Mouse (Mus musculus): ENCODE results near the gene Kmt5c.

Gene Kmt5c

DNA sequence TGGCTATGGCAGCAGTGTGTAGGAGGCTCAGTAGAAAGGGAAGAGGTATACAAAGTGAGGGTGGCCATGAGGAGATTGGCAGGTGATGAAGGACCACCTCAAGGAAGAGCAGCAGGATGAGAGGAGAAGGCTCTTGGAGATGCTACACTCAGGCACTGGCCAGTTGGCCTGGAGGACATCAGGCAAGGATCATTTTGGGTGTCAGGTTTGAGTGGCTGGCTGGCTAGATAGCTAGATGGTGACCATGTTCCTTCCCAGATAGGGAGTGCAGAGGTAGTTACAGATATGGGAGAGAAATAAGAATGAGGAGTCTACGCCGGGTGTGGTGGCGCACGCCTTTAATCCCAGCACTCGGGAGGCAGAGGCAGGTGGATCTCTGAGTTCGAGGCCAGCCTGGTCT lies 5.0 kb downstream of the Kmt5c start:
- in situ Hi-C loops (cut with MboI, MseI) = loop anchor here in 1 of 2 experiments (10.0 kb wide), 1 partner anchor 300 kb away; the partner anchor contains the start of gene Rdh13

DNA sequence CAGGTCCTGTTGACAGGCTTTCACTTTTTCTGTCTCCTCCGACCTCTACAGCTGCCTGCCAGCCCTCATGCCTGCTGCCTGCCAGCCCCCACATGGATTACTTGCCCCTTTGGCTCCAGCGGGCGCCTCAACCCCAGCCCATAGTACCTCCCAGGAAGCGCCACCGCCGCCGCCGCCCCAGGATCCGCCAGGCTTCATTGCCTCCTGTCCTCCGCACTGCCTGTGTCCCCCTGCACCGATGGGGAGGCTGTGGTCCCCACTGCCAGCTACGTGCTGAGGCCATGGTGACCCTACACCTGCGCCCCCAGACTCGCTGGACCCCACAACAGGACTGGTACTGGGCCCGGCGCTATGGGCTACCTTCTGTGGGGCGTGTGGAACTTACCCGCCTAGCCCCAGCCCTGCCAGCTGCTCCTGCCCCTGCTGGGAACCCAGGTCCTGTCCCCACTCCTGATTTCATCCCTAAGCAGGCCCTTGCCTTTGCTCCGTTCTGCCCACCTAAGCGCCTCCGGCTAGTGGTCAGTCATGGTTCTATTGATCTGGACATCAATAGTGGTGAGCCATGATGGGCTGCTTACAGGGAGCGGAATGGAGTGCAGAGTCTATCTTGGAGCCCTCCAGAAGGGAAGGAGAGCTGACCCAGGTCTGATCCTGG lies 6.5 kb downstream of the Kmt5c start:
- in situ Hi-C loops (cut with MboI, MseI) = loop anchor here in 1 of 2 experiments (10.0 kb wide), 1 partner anchor 302 kb away; the partner anchor contains the start of gene Rdh13

DNA sequence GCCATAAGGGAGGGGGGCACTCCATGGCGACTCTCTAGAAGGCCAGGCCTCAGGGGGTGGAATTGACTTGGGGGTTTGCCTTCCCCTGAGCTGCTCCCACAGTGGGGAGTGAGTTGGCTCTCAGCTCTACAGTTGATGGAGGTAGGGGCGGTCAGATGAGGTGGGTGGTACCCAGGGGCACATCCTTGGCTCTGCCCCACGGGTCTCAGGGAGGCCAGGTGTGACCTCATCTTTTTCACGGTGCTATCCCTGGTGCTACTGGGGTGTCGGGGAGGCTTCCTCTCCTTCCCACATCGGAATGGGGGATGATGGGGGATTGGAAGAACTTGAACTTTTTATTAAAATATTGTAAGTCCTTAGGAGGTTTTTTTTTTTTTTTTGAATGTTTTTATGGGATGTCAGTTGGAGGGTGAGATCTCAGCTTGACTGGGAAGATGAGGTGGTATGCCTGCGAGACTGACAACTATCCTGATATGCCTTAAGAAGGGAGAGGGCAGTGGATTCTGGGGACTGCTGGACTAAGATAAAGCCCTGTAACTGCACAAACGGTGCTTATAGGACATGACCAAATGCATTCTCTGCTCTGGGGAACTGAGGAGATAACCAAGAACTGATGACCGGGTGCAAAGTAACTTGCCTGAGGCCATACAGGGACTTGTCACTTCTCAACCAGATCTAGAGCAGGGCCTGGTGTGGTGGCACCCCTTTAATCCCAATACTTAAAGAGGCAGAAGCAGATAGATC lies 7.4 kb downstream of the Kmt5c start:
- in situ Hi-C loops (cut with MboI, MseI) = loop anchor here in 1 of 2 experiments (10.0 kb wide), 1 partner anchor 303 kb away; the partner anchor contains the start of gene Rdh13

DNA sequence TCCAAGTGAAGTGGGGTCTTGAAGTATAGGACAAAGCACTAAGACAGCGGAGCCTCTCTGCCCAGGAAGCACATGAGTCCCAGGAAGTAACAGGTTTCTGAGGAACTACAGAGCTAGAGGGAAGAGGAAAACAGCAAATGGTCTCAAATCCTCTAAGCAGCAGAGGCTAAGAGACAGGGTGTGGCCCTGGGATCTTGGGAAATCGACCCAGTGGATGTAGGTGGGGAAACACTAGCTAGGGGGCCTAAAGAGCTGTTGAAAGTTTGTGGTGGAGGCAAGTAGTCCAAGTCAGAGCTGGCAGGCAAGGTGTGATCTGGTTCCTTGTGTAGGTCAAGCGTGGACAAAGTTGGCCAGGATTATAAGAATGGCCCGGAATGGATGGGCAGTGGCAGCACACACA lies 8.4 kb downstream of the Kmt5c start:
- in situ Hi-C loops (cut with MboI, MseI) = loop anchor here in 1 of 2 experiments (10.0 kb wide), 1 partner anchor 304 kb away; the partner anchor contains the start of gene Rdh13

DNA sequence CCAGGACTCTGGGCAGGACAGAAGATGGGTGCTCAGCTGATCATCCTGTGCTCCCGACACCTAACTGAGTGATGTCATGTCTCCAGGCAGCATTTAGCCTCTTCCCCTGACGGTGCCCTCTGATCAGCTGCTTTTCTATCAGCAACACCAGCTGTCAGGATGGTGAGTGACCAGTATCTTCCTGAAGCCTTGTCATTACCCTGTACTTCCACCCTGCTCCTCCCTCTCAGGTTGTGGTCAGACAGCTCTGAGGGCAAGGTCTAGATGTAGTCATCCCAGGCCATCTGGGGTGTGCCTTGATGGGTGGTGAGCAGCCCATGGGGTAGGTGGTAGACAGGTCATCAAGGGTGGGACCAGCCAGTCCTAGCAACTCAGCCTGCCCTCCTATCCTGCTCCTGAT lies 9.3 kb downstream of the Kmt5c start:
- in situ Hi-C loops (cut with MboI, MseI) = loop anchor here in 1 of 2 experiments (10.0 kb wide), 1 partner anchor 304 kb away; the partner anchor contains the start of gene Rdh13

DNA sequence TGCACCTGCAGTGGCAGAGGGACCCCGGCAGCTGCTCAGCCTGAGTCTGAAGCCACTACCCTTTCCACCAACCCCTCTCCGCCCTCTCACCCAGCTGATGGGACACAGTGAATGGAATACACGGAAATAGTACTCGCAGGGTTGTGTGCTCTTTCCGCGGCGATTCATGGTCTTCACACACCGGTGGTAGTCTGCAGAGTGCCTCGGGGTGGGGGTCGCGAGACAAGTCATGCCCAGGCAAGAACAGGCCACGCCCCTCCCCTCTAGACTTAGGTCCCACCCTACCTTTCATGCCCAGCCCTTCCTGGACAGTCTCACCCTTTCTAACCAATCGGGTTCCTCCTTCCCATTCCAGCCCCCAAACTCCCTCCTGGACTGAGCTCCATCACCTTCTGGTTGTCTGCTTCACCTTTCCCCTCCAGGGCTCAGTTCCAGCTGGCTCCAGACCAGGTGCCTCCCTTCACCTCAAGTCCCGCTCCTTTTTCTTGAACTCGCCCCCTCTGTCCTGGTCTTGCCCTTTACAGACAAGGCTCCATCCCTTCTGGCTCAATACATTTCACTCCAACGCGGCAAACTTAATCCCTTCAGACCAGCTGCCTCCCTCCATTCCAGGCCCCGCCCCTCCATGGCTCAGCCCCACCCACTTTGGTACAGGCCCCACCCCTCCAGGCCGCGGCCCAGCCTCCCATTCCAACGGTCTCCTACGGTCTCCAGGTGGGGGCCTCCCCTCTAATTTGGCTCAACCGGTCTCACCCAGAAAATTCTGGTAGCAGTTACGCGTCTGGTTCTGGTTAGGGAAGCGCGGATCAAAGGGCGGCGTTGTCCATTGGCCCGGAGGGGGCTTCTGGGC lies 12.3 kb downstream of the Kmt5c start:
- in situ Hi-C loops (cut with MboI, MseI) = no loop called here

DNA sequence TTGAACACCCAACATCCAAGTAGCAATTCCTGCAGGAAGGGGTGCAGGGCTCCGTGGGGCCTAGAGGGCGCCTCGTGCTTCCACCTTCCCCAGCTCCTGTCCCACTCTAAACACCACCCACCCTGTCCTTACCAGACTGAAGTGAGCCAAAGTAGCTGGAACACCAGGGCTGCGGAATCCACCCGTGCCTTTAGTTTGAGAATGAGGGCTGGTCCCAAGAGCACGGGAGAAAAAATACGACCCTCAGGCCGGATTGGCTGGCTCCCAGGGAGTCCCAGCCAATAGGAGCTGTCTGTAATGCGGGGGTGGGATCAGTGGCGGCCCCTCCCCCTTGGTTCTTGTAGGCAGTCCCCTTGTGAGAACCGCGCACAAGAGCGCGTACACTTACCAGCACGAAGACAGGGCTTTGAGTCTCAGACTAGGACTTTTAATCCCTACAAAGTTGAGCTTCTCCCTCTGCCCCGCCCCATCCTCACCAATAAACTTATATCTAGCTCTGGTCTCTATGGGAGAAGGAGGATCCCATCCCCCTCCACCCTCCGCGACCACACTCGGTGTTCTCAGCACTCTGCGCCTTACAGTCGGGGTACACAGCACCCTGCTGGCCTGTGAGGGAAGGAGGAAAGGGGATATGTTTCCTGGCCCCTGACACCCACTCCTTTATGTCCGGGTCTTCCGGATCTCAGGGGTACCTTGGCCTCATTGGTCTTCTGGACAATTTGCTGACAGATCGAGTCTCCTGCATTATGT lies 13.1 kb downstream of the Kmt5c start, which contains the start of gene Cox6b2:
Gene Cox6b2 (minus strand): TSS at position 274 of the 750 bp plus-strand sequence.
- in situ Hi-C loops (cut with MboI, MseI) = no loop called here

DNA sequence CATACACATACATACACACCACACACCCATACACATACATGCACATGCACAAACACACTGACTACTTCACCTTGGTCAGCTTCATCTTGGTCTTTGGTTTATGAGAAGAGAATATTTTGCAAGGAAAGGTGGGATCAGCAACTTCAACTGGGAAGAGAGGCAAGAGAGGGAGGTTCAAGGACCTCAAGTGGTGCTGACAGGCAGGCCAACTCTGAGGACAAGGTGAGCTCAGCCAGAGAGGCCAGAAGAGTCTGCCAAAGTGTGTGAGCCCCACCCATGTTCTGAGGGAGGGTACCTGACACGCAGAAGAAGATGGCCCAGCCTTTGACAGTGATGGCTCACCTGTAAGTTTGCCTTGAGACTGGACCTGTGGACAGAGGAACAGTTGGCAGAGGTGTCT lies 19.8 kb downstream of the Kmt5c start:
- in situ Hi-C loops (cut with MboI, MseI) = no loop called here

DNA sequence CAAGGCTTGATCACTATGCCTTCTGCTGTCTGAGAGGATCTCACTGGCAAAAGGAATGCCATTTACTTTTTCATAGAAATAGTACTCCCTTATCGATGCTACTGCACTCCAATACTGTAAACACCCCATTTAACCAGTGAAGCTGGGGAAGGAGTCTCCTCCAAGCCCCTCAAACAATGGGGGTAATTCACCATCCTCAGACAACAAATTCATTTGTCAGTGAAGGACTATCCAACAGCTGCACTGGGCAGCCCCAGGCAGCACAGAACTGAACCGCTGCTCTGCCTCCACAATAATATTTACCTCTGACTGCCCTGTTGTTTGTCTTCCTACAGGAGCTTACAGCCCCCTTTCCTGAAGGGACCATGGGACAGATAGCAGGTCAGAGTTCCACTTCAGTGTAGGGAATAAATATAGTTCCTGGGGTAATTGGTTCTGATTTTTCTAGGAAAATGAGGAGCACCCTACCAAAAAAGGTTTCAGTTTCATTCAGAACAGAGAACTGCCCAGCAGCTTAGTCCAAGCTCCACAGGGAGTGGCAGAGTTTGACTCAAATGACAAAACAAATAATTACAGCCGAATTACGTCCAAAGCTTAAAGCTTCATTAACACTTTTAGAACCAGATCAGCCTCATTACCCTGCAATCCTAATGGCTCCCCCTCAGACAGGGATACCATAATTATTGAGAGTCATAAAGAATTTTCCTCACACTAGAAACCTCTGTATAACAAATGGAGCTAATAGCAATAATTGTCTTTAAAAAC lies 25.2 kb downstream of the Kmt5c start:
- in situ Hi-C loops (cut with MboI, MseI) = no loop called here

DNA sequence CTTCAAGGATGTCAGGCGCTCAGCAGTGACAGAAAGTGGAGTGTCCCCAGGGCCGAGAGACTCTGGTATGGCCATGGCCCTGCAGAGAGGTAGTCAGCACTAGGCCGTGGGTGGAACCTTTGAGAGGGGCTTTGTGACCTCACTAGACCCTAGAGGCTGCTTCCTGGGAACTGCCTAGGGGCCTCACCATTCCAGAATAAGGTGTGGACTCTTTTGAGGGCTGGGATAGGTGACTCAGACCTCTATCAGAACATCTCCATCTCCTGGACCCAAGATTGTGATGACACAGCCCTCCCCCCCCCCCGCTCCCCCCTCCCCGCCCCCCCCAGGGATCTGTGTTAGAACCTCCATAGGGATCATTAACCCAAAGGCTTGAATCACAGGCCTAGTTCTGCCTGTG lies 31.3 kb downstream of the Kmt5c start, which contains the start of gene Fam71e2:
Gene Fam71e2 (minus strand): TSS at position 101 of the 400 bp plus-strand sequence.
- in situ Hi-C loops (cut with MboI, MseI) = no loop called here

DNA sequence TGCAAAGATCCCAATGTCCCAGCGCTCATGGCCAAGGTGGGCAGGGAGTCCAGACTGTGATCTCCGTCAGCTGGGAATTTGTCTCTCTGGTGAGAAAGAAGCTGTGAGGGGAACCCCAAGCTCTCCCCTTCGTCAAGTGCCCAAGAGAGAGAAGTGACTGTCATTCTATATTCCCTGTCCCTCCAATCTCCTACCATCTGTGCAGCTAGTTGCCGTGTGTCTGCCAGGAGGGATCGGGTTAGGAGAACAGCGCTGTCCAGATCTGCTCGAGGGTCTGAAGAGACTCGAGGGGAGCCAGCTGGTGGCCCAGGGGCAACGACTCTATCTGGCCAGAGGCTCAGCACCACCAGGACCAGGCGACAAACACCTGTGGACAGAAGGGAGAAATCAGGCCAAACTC lies 36.2 kb downstream of the Kmt5c start:
- in situ Hi-C loops (cut with MboI, MseI) = no loop called here

DNA sequence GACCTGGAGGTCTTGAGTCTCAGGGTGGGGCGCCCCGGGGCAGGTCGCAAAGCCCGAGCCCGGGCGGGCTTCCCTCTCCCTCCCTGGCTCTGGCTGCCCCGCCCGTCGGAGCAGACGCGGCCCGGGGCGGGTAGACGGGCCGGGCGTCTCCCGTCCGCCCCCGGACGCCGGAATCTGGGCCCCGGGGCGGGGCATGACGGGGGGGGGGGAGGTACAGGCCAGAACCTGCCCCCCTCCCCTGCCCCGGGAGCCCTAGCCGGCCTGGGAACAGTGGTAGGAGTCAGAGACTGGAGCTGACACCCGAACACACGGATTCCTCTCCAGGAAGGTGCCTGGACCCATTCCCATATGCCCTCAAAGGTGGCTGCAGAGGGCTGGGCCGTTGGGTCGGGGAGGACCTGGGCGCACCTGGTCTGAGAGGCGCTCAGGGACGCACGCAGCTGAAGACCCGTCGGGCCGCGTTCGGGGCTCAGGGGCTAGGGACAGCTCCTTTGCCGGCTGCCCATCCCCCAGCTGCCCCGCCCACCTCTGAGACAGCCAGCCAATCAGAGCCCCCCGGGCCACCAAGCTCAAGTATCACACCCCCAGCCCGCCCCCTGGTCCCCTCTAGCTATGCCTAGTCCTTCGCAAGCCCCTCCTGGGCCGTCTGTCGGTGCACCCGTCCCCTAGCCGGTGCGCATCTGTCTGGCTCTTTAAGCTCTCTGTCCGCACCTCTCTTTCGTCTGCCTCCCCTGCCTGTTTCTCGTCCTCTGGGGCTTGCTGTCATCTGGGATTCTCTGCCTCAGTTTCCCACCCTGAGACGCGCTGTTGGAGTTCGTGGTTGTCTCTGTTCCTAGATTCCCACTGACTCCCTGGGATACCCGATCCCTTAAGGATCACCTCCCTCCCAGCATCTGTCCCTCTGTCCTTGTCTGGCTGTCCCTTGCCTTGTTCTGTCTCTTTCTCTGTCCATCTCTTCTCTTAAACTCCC lies 37.2 kb downstream of the Kmt5c start:
- in situ Hi-C loops (cut with MboI, MseI) = no loop called here

DNA sequence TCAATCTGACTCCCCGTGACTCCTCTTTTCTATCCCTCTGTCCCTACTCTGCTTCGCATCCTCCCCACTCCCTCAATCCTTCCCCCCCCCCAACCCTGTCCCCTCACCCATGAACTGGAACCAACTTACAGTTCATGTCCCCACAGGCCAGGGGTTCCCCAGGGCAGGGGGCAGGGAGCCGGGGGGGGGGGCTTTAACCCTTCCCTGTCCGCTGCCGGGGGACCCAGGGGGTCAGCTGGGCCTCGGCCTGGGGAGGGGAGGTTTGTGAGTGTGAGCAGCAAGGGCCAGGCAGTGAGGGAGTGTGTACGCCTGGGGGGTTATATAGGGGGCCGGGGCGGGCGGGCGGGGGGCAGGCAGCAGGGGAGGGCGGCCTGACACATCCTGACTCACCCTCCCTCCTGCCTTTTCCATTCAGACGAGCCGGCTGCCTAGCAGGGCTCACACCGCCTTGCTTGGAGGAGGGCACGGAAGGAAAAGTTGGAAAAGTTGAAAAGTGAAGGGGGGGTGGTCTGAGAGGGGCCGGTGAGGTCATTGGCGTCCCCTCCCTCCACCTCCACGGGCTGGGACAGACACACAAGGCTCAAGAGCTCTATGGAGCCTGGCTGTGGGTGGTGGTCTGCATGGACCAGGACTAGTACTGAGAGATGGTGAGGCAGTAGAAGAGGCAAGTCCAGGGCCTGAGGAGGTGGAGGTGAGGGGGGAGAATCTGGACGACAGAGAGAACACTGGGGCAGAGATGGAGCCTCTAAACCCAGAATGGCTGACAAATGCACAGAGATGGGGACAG lies 38.1 kb downstream of the Kmt5c start:
- in situ Hi-C loops (cut with MboI, MseI) = no loop called here

DNA sequence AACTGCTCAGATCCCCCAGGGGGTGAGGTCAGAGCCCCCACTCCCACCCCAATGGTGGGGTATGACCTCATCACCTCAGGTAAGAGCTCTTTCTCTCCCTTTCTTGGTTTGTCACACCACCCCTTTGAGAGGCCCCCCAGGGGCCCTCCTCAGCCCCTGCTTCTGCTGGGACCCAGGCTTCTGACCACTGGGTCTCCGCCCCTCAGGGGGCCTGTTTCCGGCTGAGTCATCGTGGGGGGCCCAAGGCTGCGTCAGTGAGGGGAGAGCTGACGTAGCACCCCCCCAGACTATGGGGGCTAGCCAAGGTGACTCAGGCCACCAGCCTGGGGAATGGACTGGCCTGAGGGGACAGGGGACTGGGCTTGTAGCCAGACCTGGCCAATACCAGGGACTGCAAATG lies 40.0 kb downstream of the Kmt5c start:
- in situ Hi-C loops (cut with MboI, MseI) = no loop called here

DNA sequence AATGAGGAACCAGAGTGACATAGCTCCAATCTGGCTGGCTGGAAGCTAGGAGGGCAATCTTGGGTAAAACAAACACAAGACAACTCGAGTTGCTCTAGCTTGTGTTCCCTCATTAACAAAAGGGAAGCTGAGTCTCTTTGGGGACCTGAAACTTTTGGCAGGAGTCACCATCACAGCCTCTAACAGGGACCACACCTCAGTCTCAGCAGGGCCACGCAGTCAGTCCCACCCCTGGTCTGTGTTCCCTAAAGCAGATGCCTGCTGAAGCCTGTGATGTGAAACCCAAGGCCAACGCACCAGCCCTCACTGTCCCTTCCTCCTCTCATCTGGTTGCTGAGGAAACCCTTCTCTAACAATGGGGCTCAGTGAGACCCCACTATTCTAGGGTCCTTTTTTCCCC lies 42.2 kb downstream of the Kmt5c start:
- in situ Hi-C loops (cut with MboI, MseI) = no loop called here

DNA sequence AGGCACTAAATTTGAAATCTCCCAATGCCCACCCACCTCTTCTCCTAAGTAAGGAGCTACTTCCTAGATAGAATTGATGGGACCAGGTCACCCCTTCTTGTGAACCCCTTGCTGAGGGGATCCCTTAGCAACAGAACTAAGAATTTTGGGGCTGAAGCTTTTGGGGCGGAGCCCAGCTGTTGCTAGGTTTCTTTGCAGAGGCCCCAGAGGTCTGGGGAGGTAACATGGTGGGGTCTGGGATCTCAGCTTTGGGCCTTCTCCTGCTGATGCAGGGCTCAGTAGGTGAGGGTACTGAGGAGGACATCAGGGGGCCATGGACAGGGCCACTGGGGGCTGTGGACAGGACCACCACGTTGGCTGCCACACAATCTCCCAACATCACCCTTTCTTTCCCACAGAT lies 42.8 kb downstream of the Kmt5c start, which contains the start of the genes Il11 and Tmem190:
Gene Il11 (minus strand): TSS at position 101 of the 400 bp plus-strand sequence.
Gene Tmem190 (plus strand): TSS at position 179 of the 400 bp plus-strand sequence.
- in situ Hi-C loops (cut with MboI, MseI) = no loop called here

DNA sequence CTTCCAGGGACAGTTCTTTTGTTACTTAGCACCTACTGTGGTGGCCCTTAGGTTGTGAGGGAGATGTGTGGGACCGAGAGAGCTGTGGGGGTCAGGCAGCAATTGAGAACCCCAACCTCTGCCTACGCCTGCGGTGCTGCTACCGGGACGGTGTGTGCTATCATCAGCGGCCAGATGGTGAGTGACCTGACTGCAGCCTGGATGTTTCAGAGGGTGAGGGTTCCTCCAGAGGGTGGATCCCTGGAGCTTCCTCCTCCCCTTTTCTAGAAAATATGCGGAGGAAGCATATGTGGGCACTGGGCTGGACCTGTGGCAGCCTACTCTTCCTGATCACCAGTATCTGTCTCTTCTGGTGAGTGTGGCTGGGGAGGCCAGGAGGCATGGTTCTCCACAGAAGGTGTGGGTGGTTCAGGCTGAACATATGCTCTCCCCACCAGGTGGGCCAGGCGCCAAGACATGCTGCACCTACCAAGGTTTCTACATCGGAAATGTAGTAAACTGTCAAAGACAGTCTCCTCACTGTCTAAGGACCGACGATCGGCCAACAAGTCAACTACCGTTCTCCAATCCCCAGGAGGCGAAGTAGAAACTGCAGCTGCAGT lies 43.9 kb downstream of the Kmt5c start:
- in situ Hi-C loops (cut with MboI, MseI) = no loop called here
